Mouse (Mus musculus): Measurements from ENCODE around the gene Txnip. TPM values are rescaled to one million over a fixed set of nuclear protein-coding genes. Genes with fewer than 3 reads are reported as not detected.

The Txnip gene
- polyA plus RNA-seq, 1 experiment: 1.2 TPM

- Histone ChIP-seq H3K4me3 (ENCODE audit: insufficient read depth, poor library complexity, severe bottlenecking) (no peak within 1 kb of the TSS), H3K79me3 (ENCODE audit: low read depth) (no peaks in the 10 kb centered on the region), H3ac (ENCODE audit: control insufficient read depth, insufficient read length, low read depth) (no peak within 1 kb of the TSS), H3K79me2 (ENCODE audit: control insufficient read depth, insufficient read depth) (no peaks in the 10 kb centered on the region), H3K36me3 (ENCODE audit: control insufficient read depth, insufficient read depth) (no peaks in the 10 kb centered on the region), H3K27me3 (ENCODE audit: control insufficient read depth, insufficient read depth, insufficient read length) (peaks cover 4% of the 10 kb centered on the region)
- TF ChIP-seq USF1 (IDR thresholded peaks at IDR 0.05; ENCODE audit: low read depth) (no peak), FOSL1 (IDR thresholded peaks at IDR 0.05; ENCODE audit: insufficient read depth, low read length, poor library complexity, severe bottlenecking) (no peak)
Observed at GRCm38 (mm10) chr3:96524914-96525313, 32.8 kb upstream of the Txnip start, which contains the start of gene Hfe2. Gene Hfe2, plus strand, starts transcription at chr3:96525172.

GRCm38 (mm10) chr3:96526013-96526762 lies 31.6 kb upstream of the Txnip start:
- Histone ChIP-seq H3K27me3 (ENCODE audit: control insufficient read depth, insufficient read depth, insufficient read length) (peaks cover 4% of the 10 kb centered on the region), H3K79me3 (ENCODE audit: low read depth) (no peaks in the 10 kb centered on the region)

GRCm38 (mm10) chr3:96526864-96527542 lies 30.8 kb upstream of the Txnip start:
- H3K36me3 ChIP-seq (ENCODE audit: control insufficient read depth, insufficient read depth): no peaks in the 10 kb centered on the region
- no peak overlapping the region for H3ac ChIP-seq (ENCODE audit: control insufficient read depth, insufficient read length, low read depth)
- H3K27me3 ChIP-seq (ENCODE audit: control insufficient read depth, insufficient read depth, insufficient read length): peaks cover 4% of the 10 kb centered on the region
- no peak overlapping the region for H3K4me3 ChIP-seq (ENCODE audit: insufficient read depth, poor library complexity, severe bottlenecking)
- H3K79me3 ChIP-seq (ENCODE audit: low read depth): no peaks in the 10 kb centered on the region
- H3K79me2 ChIP-seq (ENCODE audit: control insufficient read depth, insufficient read depth): no peaks in the 10 kb centered on the region
- TF ChIP-seq FOSL1 (IDR thresholded peaks at IDR 0.05; ENCODE audit: insufficient read depth, low read length, poor library complexity, severe bottlenecking) (no peak), MYOG (IDR thresholded peaks at IDR 0.05; ENCODE audit: control insufficient read depth, extremely low read depth, insufficient read length) (no peak), CTCF (IDR thresholded peaks at IDR 0.05; ENCODE audit: control insufficient read depth, insufficient read depth, insufficient read length) (no peak), MYOD1 (IDR thresholded peaks at IDR 0.05; ENCODE audit: control insufficient read depth, insufficient read length, low read depth) (no peak), MAX (IDR thresholded peaks at IDR 0.05) (no peak), USF1 (IDR thresholded peaks at IDR 0.05; ENCODE audit: low read depth) (no peak), CEBPB (IDR thresholded peaks at IDR 0.05; ENCODE audit: low read depth) (no peak)

More at GRCm38 (mm10) chr3:96526013-96526762, 31.6 kb upstream of the Txnip start:
- H3K79me2 ChIP-seq (ENCODE audit: control insufficient read depth, insufficient read depth): no peaks in the 10 kb centered on the region
- H3ac ChIP-seq (ENCODE audit: control insufficient read depth, insufficient read length, low read depth): no peak overlapping the region
- H3K36me3 ChIP-seq (ENCODE audit: control insufficient read depth, insufficient read depth): no peaks in the 10 kb centered on the region
- H3K4me3 ChIP-seq (ENCODE audit: insufficient read depth, poor library complexity, severe bottlenecking): no peak overlapping the region
- TF ChIP-seq MYOG (IDR thresholded peaks at IDR 0.05; ENCODE audit: control insufficient read depth, extremely low read depth, insufficient read length) (no peak), USF1 (IDR thresholded peaks at IDR 0.05; ENCODE audit: low read depth) (no peak), CTCF (IDR thresholded peaks at IDR 0.05; ENCODE audit: control insufficient read depth, insufficient read depth, insufficient read length) (no peak), MAX (IDR thresholded peaks at IDR 0.05) (no peak), MYOD1 (IDR thresholded peaks at IDR 0.05; ENCODE audit: control insufficient read depth, insufficient read length, low read depth) (no peak), CEBPB (IDR thresholded peaks at IDR 0.05; ENCODE audit: low read depth) (no peak), FOSL1 (IDR thresholded peaks at IDR 0.05; ENCODE audit: insufficient read depth, low read length, poor library complexity, severe bottlenecking) (no peak)

DNA sequence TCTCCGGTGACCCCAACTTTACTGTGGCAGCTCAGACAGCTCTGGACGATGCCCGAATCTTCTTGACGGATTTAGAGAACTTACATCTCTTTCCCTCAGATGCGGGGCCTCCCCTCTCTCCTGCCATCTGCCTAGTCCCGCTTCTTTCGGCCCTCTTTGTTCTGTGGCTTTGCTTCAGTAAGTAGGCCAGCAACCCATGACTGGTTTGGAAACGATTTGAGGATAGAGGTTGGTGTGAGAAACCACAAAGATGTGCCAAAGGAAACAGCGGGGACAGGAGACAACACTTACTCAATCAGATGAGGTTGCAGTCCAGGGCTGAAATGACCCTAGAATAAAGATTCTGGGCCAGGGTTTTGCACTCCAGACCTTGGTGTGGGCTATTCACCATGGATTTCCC lies 29.3 kb upstream of the Txnip start:
- Histone ChIP-seq H3K4me3 (ENCODE audit: insufficient read depth, poor library complexity, severe bottlenecking) (no peak overlapping the region), H3K27me3 (ENCODE audit: control insufficient read depth, insufficient read depth, insufficient read length) (peaks cover 4% of the 10 kb centered on the region), H3K79me2 (ENCODE audit: control insufficient read depth, insufficient read depth) (no peaks in the 10 kb centered on the region), H3ac (ENCODE audit: control insufficient read depth, insufficient read length, low read depth) (no peak overlapping the region), H3K36me3 (ENCODE audit: control insufficient read depth, insufficient read depth) (no peaks in the 10 kb centered on the region), H3K79me3 (ENCODE audit: low read depth) (no peaks in the 10 kb centered on the region)
- no peak for TF ChIP-seq MYOG (IDR thresholded peaks at IDR 0.05; ENCODE audit: control insufficient read depth, extremely low read depth, insufficient read length)
- no peak for TF ChIP-seq MAX (IDR thresholded peaks at IDR 0.05)
- no peak for TF ChIP-seq FOSL1 (IDR thresholded peaks at IDR 0.05; ENCODE audit: insufficient read depth, low read length, poor library complexity, severe bottlenecking)
- TF ChIP-seq CTCF (IDR thresholded peaks at IDR 0.05; ENCODE audit: control insufficient read depth, insufficient read depth, insufficient read length): no peak
- no peak for TF ChIP-seq CEBPB (IDR thresholded peaks at IDR 0.05; ENCODE audit: low read depth)
- TF ChIP-seq MYOD1 (IDR thresholded peaks at IDR 0.05; ENCODE audit: control insufficient read depth, insufficient read length, low read depth): no peak
- no peak for TF ChIP-seq USF1 (IDR thresholded peaks at IDR 0.05; ENCODE audit: low read depth)

DNA sequence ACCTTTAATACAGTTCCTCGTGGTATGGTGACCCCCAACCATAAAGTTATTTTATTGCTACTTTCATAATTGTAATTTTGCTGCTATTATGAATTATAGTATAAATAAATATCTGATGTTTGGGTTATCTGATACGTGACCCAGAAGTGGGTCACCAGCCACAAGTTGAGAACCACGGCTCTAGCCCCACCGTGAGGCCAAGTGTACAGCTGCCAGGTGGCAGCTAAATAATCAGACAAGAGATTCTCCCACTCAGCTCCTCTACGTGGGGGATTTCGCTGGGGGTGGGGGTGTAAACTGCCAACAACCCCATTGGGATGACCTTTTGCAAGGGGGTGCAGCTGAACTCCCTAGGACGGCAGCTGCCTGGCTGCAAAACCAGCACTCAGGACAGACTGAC lies 25.7 kb upstream of the Txnip start:
- TF ChIP-seq MYOG (IDR thresholded peaks at IDR 0.05; ENCODE audit: control insufficient read depth, extremely low read depth, insufficient read length): no peak
- TF ChIP-seq FOSL1 (IDR thresholded peaks at IDR 0.05; ENCODE audit: insufficient read depth, low read length, poor library complexity, severe bottlenecking): no peak
- no peak for TF ChIP-seq MYOD1 (IDR thresholded peaks at IDR 0.05; ENCODE audit: control insufficient read depth, insufficient read length, low read depth)
- TF ChIP-seq CTCF (IDR thresholded peaks at IDR 0.05; ENCODE audit: control insufficient read depth, insufficient read depth, insufficient read length): no peak
- TF ChIP-seq CEBPB (IDR thresholded peaks at IDR 0.05; ENCODE audit: low read depth): no peak
- TF ChIP-seq MAX (IDR thresholded peaks at IDR 0.05): no peak
- no peak for TF ChIP-seq USF1 (IDR thresholded peaks at IDR 0.05; ENCODE audit: low read depth)
- no peaks in the 10 kb centered on the region for H3K79me3 ChIP-seq (ENCODE audit: low read depth)
- peaks cover under 1% of the 10 kb centered on the region for H3K27me3 ChIP-seq (ENCODE audit: control insufficient read depth, insufficient read depth, insufficient read length)
- H3K4me3 ChIP-seq (ENCODE audit: insufficient read depth, poor library complexity, severe bottlenecking): no peak overlapping the region
- H3K79me2 ChIP-seq (ENCODE audit: control insufficient read depth, insufficient read depth): no peaks in the 10 kb centered on the region
- H3ac ChIP-seq (ENCODE audit: control insufficient read depth, insufficient read length, low read depth): no peak overlapping the region
- H3K36me3 ChIP-seq (ENCODE audit: control insufficient read depth, insufficient read depth): no peaks in the 10 kb centered on the region
